Mouse (Mus musculus): ENCODE data around the gene Rxfp1.

DNA sequence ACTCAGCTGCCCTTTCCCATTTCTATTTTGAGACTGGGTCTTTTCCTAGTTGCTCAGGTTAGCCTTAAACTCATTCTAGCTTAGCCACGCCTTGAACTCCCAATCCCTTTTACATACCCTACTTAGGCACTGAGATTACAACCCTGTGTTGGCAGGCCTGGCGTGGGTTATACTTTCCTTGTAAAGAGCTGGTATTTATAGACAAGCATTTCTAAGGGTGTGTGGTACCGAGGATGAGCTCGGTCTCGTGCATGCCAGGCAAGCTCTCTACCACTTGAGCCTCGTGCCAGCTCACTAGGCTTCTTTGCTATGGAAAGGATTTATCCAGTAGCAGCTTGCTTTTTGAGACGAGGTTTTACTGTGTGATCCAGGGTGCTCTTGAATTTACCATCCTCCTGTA, 142.2 kb downstream of the Rxfp1 start:
- TF ChIP-seq POLR2A (IDR thresholded peaks at IDR 0.05; ENCODE audit: control insufficient read depth, extremely low read depth, insufficient read depth, low read length, poor library complexity) = no peak
- no peak for TF ChIP-seq CTCF (IDR thresholded peaks at IDR 0.05; ENCODE audit: borderline replicate concordance, control insufficient read depth, extremely low read depth, insufficient read depth, low read length, poor library complexity)
